Mouse (Mus musculus) Muller cell, postnatal 12 days (primary cell): ENCODE data around the gene Tpk1.
"Not testable (repeated sequence)": the region's sequence is repeated elsewhere in the genome, so short reads cannot be mapped to it uniquely, and the experiment has no call there.

Experiments
- DNase-seq: peaks from one replicate; pipeline ENCODE4 v3.0.0-alpha.2; 2015; ENCODE audit errors: inconsistent ontology term

The Tpk1 gene

GRCm38 (mm10) chr6:43522046-43522445 lies 144.0 kb downstream of the Tpk1 start:
- no peak for DNase-seq

GRCm38 (mm10) chr6:43520218-43520617 lies 145.9 kb downstream of the Tpk1 start:
- DNase-seq: no peak

- no peak for DNase-seq
Observed at GRCm38 (mm10) chr6:43518378-43518777, 147.7 kb downstream of the Tpk1 start.

GRCm38 (mm10) chr6:43517316-43517655 lies 148.8 kb downstream of the Tpk1 start:
- DNase-seq: no peak

GRCm38 (mm10) chr6:43516593-43517315 lies 149.3 kb downstream of the Tpk1 start:
- DNase-seq: no peak

- not testable (repeated sequence) for DNase-seq
Observed at GRCm38 (mm10) chr6:43506686-43507385, 159.2 kb downstream of the Tpk1 start.

- DNase-seq: no peak
Observed at GRCm38 (mm10) chr6:43504609-43505230, 161.4 kb downstream of the Tpk1 start.

GRCm38 (mm10) chr6:43492367-43492766 lies 173.7 kb downstream of the Tpk1 start:
- DNase-seq: no peak

- peak; percentile 20 for DNase-seq
Observed at GRCm38 (mm10) chr6:43486691-43487090, 179.4 kb downstream of the Tpk1 start.

- peak; percentile 58 for DNase-seq
Observed at GRCm38 (mm10) chr6:43480687-43481086, 185.4 kb downstream of the Tpk1 start.

- DNase-seq: peak; percentile 56
Observed at GRCm38 (mm10) chr6:43478810-43479209, 187.3 kb downstream of the Tpk1 start.

- DNase-seq: no peak
Observed at GRCm38 (mm10) chr6:43476406-43476805, 189.7 kb downstream of the Tpk1 start.

- DNase-seq: no peak
Observed at GRCm38 (mm10) chr6:43475921-43476320, 190.2 kb downstream of the Tpk1 start.

- DNase-seq: no peak
Observed at GRCm38 (mm10) chr6:43471556-43471955, 194.5 kb downstream of the Tpk1 start.

GRCm38 (mm10) chr6:43468821-43469594 lies 197.1 kb downstream of the Tpk1 start:
- no peak for DNase-seq

GRCm38 (mm10) chr6:43462849-43463369 lies 203.2 kb downstream of the Tpk1 start:
- no peak for DNase-seq

GRCm38 (mm10) chr6:43462189-43462848 lies 203.8 kb downstream of the Tpk1 start:
- DNase-seq: no peak

- DNase-seq: no peak
Observed at GRCm38 (mm10) chr6:43459082-43459481, 207.0 kb downstream of the Tpk1 start.

GRCm38 (mm10) chr6:43457989-43458388 lies 208.1 kb downstream of the Tpk1 start:
- no peak for DNase-seq

- no peak for DNase-seq
Observed at GRCm38 (mm10) chr6:43449498-43449897, 216.6 kb downstream of the Tpk1 start.

GRCm38 (mm10) chr6:43445856-43446255 lies 220.2 kb downstream of the Tpk1 start:
- DNase-seq: no peak
